Mouse (Mus musculus) stomach, postnatal 0 days (tissue): ENCODE measurements around the gene Celf2. TPM values are rescaled to one million over a fixed set of nuclear protein-coding genes. Genes with fewer than 3 reads are reported as not detected.

Experiments used
- ATAC-seq: fragments of 200-750 bp; cut with Nextera tagmentation; 2 replicates; pipeline ENCODE4 v1.8.0; 2017; ENCODE audit not compliant: low FRiP score, low TSS enrichment
- DNase-seq: peaks from one replicate; pipeline ENCODE4 v3.0.0-alpha.2; 2016; ENCODE audit warnings: low spot score
- H3K27ac ChIP-seq: fragments of 300-500 bp; sonication (generic); replicated peaks from 2 replicates; pipeline ENCODE4 v1.5.1; 2014; ENCODE audit warnings: mild to moderate bottlenecking, control low read depth
- H3K27me3 ChIP-seq: fragments of 300-500 bp; sonication (generic); 2 replicates; pipeline ENCODE4 v1.6.1; 2014; ENCODE audit warnings: low read length; ENCODE audit not compliant: control insufficient read depth, insufficient read depth
- H3K36me3 ChIP-seq: fragments of 300-500 bp; sonication (generic); 2 replicates; pipeline ENCODE4 v1.6.1; 2014; ENCODE audit warnings: low read length, mixed read lengths; ENCODE audit not compliant: control insufficient read depth, insufficient read depth
- H3K4me1 ChIP-seq: fragments of 300-500 bp; sonication (generic); replicated peaks from 2 replicates; pipeline ENCODE4 v1.6.1; 2014; ENCODE audit warnings: antibody characterized with exemption; ENCODE audit not compliant: control insufficient read depth, insufficient read depth
- H3K4me2 ChIP-seq: fragments of 300-500 bp; sonication (generic); replicated peaks from 2 replicates; pipeline ENCODE4 v1.6.1; 2014; ENCODE audit warnings: low read depth, mild to moderate bottlenecking, control low read depth, moderate library complexity
- H3K4me3 ChIP-seq: fragments of 300-500 bp; sonication (generic); 2 replicates; pipeline ENCODE4 v1.5.1; 2014; ENCODE audit warnings: low read depth, low read length, control low read depth
- H3K9ac ChIP-seq: fragments of 300-500 bp; sonication (generic); 2 replicates; pipeline ENCODE4 v1.6.1; 2014; ENCODE audit warnings: mild to moderate bottlenecking, low read length, control low read depth, mixed read lengths
- H3K9me3 ChIP-seq: fragments of 300-500 bp; sonication (generic); 2 replicates; pipeline ENCODE4 v1.6.1; 2016; ENCODE audit warnings: low read length; ENCODE audit not compliant: control insufficient read depth
- CTCF ChIP-seq: IDR thresholded peaks from 2 replicates; pipeline ENCODE4 v1.5.1; 2016; ENCODE audit warnings: antibody characterized with exemption, low read depth, mild to moderate bottlenecking, moderate library complexity
- EP300 ChIP-seq: optimal IDR thresholded peaks from 2 replicates; pipeline ENCODE3; 2016; ENCODE audit warnings: antibody characterized with exemption
- WGBS: fragments of 180-500 bp; shearing (Covaris S2); extraction: QIAGEN DNeasy Blood & Tissue Kit; methylation state at CpG from one replicate; pipeline ENCODE4 v1.1.7; 2014; 5-methylcytosine and 5-hydroxymethylcytosine counted together
- polyA plus RNA-seq: library from polyadenylated mRNA; unstranded; fragments of >200 nt; fragmentation: Nextera tagmentation; extraction: Ambion mirVana; gene quantifications from 2 replicates; pipeline ENCODE4 v1.2.1, GENCODE M21; 2015

Celf2 gene
- polyA plus RNA-seq, 1 experiment from 2014 or later: 23.4 TPM

- 81% methylated on average over 4 of the region's 4 CpGs for WGBS
- DNase-seq: no peak
- no peaks in the 10 kb centered on the region for H3K36me3 ChIP-seq
- no peaks in the 10 kb centered on the region for H3K9me3 ChIP-seq
- no peak overlapping the region for H3K4me2 ChIP-seq
- no peaks in the 10 kb centered on the region for H3K4me1 ChIP-seq
- H3K27me3 ChIP-seq: no peaks in the 10 kb centered on the region
- no peak overlapping the region for H3K4me3 ChIP-seq
- no peak overlapping the region for H3K9ac ChIP-seq
- no peak for ATAC-seq
- TF ChIP-seq CTCF (no peak), EP300 (no peak)
- no peak overlapping the region for H3K27ac ChIP-seq
Observed at GRCm38 (mm10) chr2:7145541-7146043, 363.8 kb downstream of the Celf2 start.

- H3K36me3 ChIP-seq: no peaks in the 10 kb centered on the region
- H3K4me2 ChIP-seq: no peak overlapping the region
- H3K27me3 ChIP-seq: no peaks in the 10 kb centered on the region
- 85% methylated on average over 1 of the region's 1 CpGs for WGBS
- no peak for TF ChIP-seq CTCF
- no peak for TF ChIP-seq EP300
- H3K27ac ChIP-seq: no peak overlapping the region
- H3K9me3 ChIP-seq: no peaks in the 10 kb centered on the region
- H3K4me3 ChIP-seq: no peak overlapping the region
- DNase-seq (no peak), ATAC-seq (no peak)
- H3K9ac ChIP-seq: no peak overlapping the region
- H3K4me1 ChIP-seq: no peaks in the 10 kb centered on the region
Observed at GRCm38 (mm10) chr2:7144871-7145270, 364.5 kb downstream of the Celf2 start.

GRCm38 (mm10) chr2:7123366-7123765 lies 386.0 kb downstream of the Celf2 start:
- no peaks in the 10 kb centered on the region for H3K36me3 ChIP-seq
- no peak for TF ChIP-seq CTCF
- TF ChIP-seq EP300: no peak
- no peak overlapping the region for H3K4me2 ChIP-seq
- no peaks in the 10 kb centered on the region for H3K27me3 ChIP-seq
- 75% methylated on average over 2 of the region's 2 CpGs for WGBS
- H3K27ac ChIP-seq: no peak overlapping the region
- DNase-seq (no peak), ATAC-seq (no peak)
- H3K4me1 ChIP-seq: no peaks in the 10 kb centered on the region
- H3K9ac ChIP-seq: no peak overlapping the region
- H3K4me3 ChIP-seq: no peak overlapping the region
- no peaks in the 10 kb centered on the region for H3K9me3 ChIP-seq

- DNase-seq (no peak), ATAC-seq (no peak)
Observed at GRCm38 (mm10) chr2:7115801-7116200, 393.6 kb downstream of the Celf2 start.

GRCm38 (mm10) chr2:7115161-7115560 lies 394.2 kb downstream of the Celf2 start:
- Histone ChIP-seq H3K4me1 (no peaks in the 10 kb centered on the region), H3K4me2 (no peak overlapping the region), H3K9me3 (no peaks in the 10 kb centered on the region), H3K4me3 (no peak overlapping the region), H3K9ac (no peak overlapping the region), H3K27ac (no peak overlapping the region), H3K36me3 (no peaks in the 10 kb centered on the region), H3K27me3 (no peaks in the 10 kb centered on the region)
- WGBS: 80% methylated on average over 3 of the region's 3 CpGs
- ATAC-seq: no peak
- no peak for DNase-seq
- no peak for TF ChIP-seq EP300
- no peak for TF ChIP-seq CTCF

More at GRCm38 (mm10) chr2:7115801-7116200, 393.6 kb downstream of the Celf2 start:
- H3K4me2 ChIP-seq: no peak overlapping the region
- 36% methylated on average over 2 of the region's 2 CpGs for whole genome bisulfite sequencing
- H3K9ac ChIP-seq: no peak overlapping the region
- no peaks in the 10 kb centered on the region for H3K27me3 ChIP-seq
- H3K36me3 ChIP-seq: no peaks in the 10 kb centered on the region
- TF ChIP-seq CTCF: no peak
- TF ChIP-seq EP300: no peak
- H3K4me1 ChIP-seq: no peaks in the 10 kb centered on the region
- no peak overlapping the region for H3K27ac ChIP-seq
- H3K9me3 ChIP-seq: no peaks in the 10 kb centered on the region
- H3K4me3 ChIP-seq: no peak overlapping the region

- no peaks in the 10 kb centered on the region for H3K36me3 ChIP-seq
- H3K27ac ChIP-seq: no peak overlapping the region
- TF ChIP-seq CTCF: no peak
- no peak for TF ChIP-seq EP300
- no peaks in the 10 kb centered on the region for H3K4me1 ChIP-seq
- no peak overlapping the region for H3K4me2 ChIP-seq
- ATAC-seq (no peak), DNase-seq (no peak)
- no peaks in the 10 kb centered on the region for H3K9me3 ChIP-seq
- no peaks in the 10 kb centered on the region for H3K27me3 ChIP-seq
- 82% methylated on average over 4 of the region's 4 CpGs for WGBS
- H3K4me3 ChIP-seq: no peak overlapping the region
- H3K9ac ChIP-seq: no peak overlapping the region
Observed at GRCm38 (mm10) chr2:7113738-7114137, 395.6 kb downstream of the Celf2 start.
